Comparison of ENCODE assay signal across 30 mouse cellular contexts in the genomic region with DNA sequence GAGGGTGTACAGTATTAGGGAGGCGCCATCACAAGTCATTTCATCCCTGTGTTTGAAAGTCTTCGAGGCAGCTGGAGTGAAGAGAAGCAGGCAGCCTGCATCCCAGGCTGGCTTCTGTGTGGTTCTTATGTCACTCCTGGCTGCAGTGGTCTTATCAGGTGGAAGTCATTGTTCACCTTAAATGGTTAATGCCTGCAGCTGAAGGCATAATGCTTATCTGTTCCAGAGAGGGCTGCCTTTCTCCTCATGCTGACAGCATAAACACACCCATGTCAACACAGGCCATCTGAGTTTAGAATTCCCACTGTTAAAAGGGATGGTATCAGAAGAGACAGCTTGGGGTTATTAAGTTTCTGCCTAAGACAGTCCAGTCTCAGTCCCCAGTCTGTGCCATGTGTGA. TPM values are rescaled to one million over a fixed set of nuclear protein-coding genes. Genes with fewer than 3 reads are reported as not detected.
DNase-seq lines count a peak whose midpoint lies in the region; ATAC-seq and TF ChIP-seq lines count a peak whose summit lies in the region.
"Had no signal": no experiment of that assay in that cellular context is flagged by ENCODE, and none has a peak within 500 bp of the region (broad histone marks: within the 10 kb centered on the region; RNA-seq: fewer than 3 reads in every experiment).

No protein-coding gene starts in this region.

- 35% methylated on average over 2 of the region's 2 CpGs for WGBS in heart, embryonic 11.5 days (ENCODE audit: insufficient replicate concordance)
- 59% methylated on average over 2 of the region's 2 CpGs for WGBS in heart, adult 2 months
- WGBS in hindbrain, postnatal 0 days: 96% methylated on average over 2 of the region's 2 CpGs
- 91% methylated on average over 2 of the region's 2 CpGs for WGBS in hindbrain, embryonic 14.5 days
- 55% methylated on average over 2 of the region's 2 CpGs for WGBS in liver, embryonic 12.5 days (ENCODE audit: insufficient replicate concordance)

- no peak for TF ChIP-seq EP300 in heart, adult 2 months (IDR thresholded peaks at IDR 0.05; ENCODE audit: insufficient read depth, low read depth, low read length)

- no peaks in the 10 kb centered on the region for H3K36me3 ChIP-seq in heart, embryonic 11.5 days (ENCODE audit: control insufficient read depth, insufficient read depth, low read length)
- no peaks in the 10 kb centered on the region for H3K36me3 ChIP-seq in heart, adult 2 months (ENCODE audit: control insufficient read depth, insufficient read depth, low read length)
- no peaks in the 10 kb centered on the region for H3K36me3 ChIP-seq in hindbrain, postnatal 0 days (ENCODE audit: insufficient read depth, low read length)
- H3K36me3 ChIP-seq in hindbrain, embryonic 14.5 days (replicated peaks; ENCODE audit: control insufficient read depth, insufficient read depth): no peaks in the 10 kb centered on the region
- no peaks in the 10 kb centered on the region for H3K36me3 ChIP-seq in liver, embryonic 12.5 days
- H3K36me3 ChIP-seq: embryonic facial prominence, embryonic 15.5 days; hindbrain, embryonic 13.5 days; limb, embryonic 15.5 days had no signal

- no peak for TF ChIP-seq POLR2A in heart, adult 2 months (IDR thresholded peaks at IDR 0.05; ENCODE audit: insufficient read depth, low read depth, low read length)

- TF ChIP-seq CTCF in heart, adult 2 months (IDR thresholded peaks at IDR 0.05): no peak
- no peak for TF ChIP-seq CTCF in hindbrain, postnatal 0 days (IDR thresholded peaks at IDR 0.05; ENCODE audit: low read depth)

- no peaks in the 10 kb centered on the region for H3K79me2 ChIP-seq in heart, adult 2 months (replicated peaks; ENCODE audit: control insufficient read depth, insufficient read depth, low read length)

- H3K9me3 ChIP-seq in heart, embryonic 11.5 days (replicated peaks; ENCODE audit: control insufficient read depth, low read length): no peaks in the 10 kb centered on the region
- H3K9me3 ChIP-seq in hindbrain, postnatal 0 days (ENCODE audit: low read length): no peaks in the 10 kb centered on the region
- H3K9me3 ChIP-seq in hindbrain, embryonic 14.5 days (ENCODE audit: control insufficient read depth, low read length): no peaks in the 10 kb centered on the region
- no peaks in the 10 kb centered on the region for H3K9me3 ChIP-seq in liver, embryonic 12.5 days (replicated peaks)
- H3K9me3 ChIP-seq: embryonic facial prominence, embryonic 15.5 days; hindbrain, embryonic 13.5 days; limb, embryonic 15.5 days had no signal

- peak overlapping the region; percentile 58 for H3K27ac ChIP-seq in heart, embryonic 11.5 days (ENCODE audit: low read depth, low read length)
- H3K27ac ChIP-seq in heart, adult 2 months: no peak overlapping the region
- H3K27ac ChIP-seq in hindbrain, postnatal 0 days: no peak overlapping the region
- H3K27ac ChIP-seq in hindbrain, embryonic 14.5 days: no peak overlapping the region
- no peak overlapping the region for H3K27ac ChIP-seq in liver, embryonic 12.5 days
- H3K27ac ChIP-seq: embryonic facial prominence, embryonic 15.5 days; hindbrain, embryonic 13.5 days; kidney, postnatal 0 days; left cerebral cortex, adult 2 months; limb, embryonic 15.5 days; macrophage; stomach, postnatal 0 days had no signal

- no peak overlapping the region; the same call in 1 of the 2 replicates for H3K9ac ChIP-seq in heart, embryonic 11.5 days (ENCODE audit: low read depth, low read length)
- no peak overlapping the region for H3K9ac ChIP-seq in heart, adult 2 months (ENCODE audit: low read depth, low read length)
- no peak overlapping the region for H3K9ac ChIP-seq in hindbrain, postnatal 0 days (replicated peaks; ENCODE audit: low read length)
- H3K9ac ChIP-seq in hindbrain, embryonic 14.5 days: no peak overlapping the region
- H3K9ac ChIP-seq in liver, embryonic 12.5 days: no peak overlapping the region
- H3K9ac ChIP-seq: embryonic facial prominence, embryonic 15.5 days; hindbrain, embryonic 13.5 days; limb, embryonic 15.5 days had no signal

- H3K4me2 ChIP-seq in heart, embryonic 11.5 days: no peak overlapping the region
- H3K4me2 ChIP-seq in hindbrain, postnatal 0 days (ENCODE audit: low read depth, low read length): no peak overlapping the region
- H3K4me2 ChIP-seq in hindbrain, embryonic 14.5 days (replicated peaks): no peak overlapping the region
- H3K4me2 ChIP-seq in liver, embryonic 12.5 days: no peak overlapping the region
- H3K4me2 ChIP-seq: embryonic facial prominence, embryonic 15.5 days; hindbrain, embryonic 13.5 days; limb, embryonic 15.5 days; midbrain, embryonic 11.5 days had no signal

- peaks cover 23% of the 10 kb centered on the region for H3K4me1 ChIP-seq in heart, embryonic 11.5 days (ENCODE audit: control insufficient read depth, insufficient read depth, low read length)
- H3K4me1 ChIP-seq in heart, adult 2 months (ENCODE audit: control insufficient read depth, insufficient read depth, low read length): no peaks in the 10 kb centered on the region
- H3K4me1 ChIP-seq in hindbrain, postnatal 0 days (ENCODE audit: insufficient read depth, low read length): no peaks in the 10 kb centered on the region
- no peaks in the 10 kb centered on the region for H3K4me1 ChIP-seq in hindbrain, embryonic 14.5 days (replicated peaks; ENCODE audit: control insufficient read depth, insufficient read depth, low read length)
- peaks cover 14% of the 10 kb centered on the region for H3K4me1 ChIP-seq in liver, embryonic 12.5 days
- H3K4me1 ChIP-seq: embryonic facial prominence, embryonic 15.5 days; hindbrain, embryonic 13.5 days; limb, embryonic 15.5 days had no signal

- intact Hi-C loops in heart, adult 2 months (cut with DNase I): no loop called here

- no peak for DNase-seq in heart, adult 2 months
- no peak for DNase-seq in hindbrain, postnatal 0 days (ENCODE audit: low spot score)
- DNase-seq in hindbrain, embryonic 14.5 days (ENCODE audit: low spot score): no peak
- no peak for DNase-seq in gastrocnemius, postnatal 10 days
- no peak for DNase-seq in adrenal gland, postnatal 36 days
- DNase-seq: adrenal gland, adult 8-10 months; cerebellum, adult 9-10 months; gastrocnemius, postnatal 36 days; kidney, adult 2 months; thymus, adult 2 months; thymus, postnatal 4 days had no signal

- no peak overlapping the region for H3K4me3 ChIP-seq in heart, embryonic 11.5 days (ENCODE audit: low read depth, low read length)
- no peak overlapping the region for H3K4me3 ChIP-seq in heart, adult 2 months
- H3K4me3 ChIP-seq in hindbrain, postnatal 0 days (ENCODE audit: low read length): no peak overlapping the region
- no peak overlapping the region for H3K4me3 ChIP-seq in hindbrain, embryonic 14.5 days (replicated peaks; ENCODE audit: low read length)
- H3K4me3 ChIP-seq in liver, embryonic 12.5 days: no peak overlapping the region
- H3K4me3 ChIP-seq: embryonic facial prominence, embryonic 15.5 days; hindbrain, embryonic 13.5 days; left cerebral cortex, adult 2 months; limb, embryonic 15.5 days had no signal

- H3K27me3 ChIP-seq in heart, embryonic 11.5 days (ENCODE audit: control insufficient read depth, insufficient read depth, low read length): no peaks in the 10 kb centered on the region
- no peaks in the 10 kb centered on the region for H3K27me3 ChIP-seq in heart, adult 2 months (ENCODE audit: control insufficient read depth, insufficient read depth, low read length)
- H3K27me3 ChIP-seq in hindbrain, postnatal 0 days (ENCODE audit: insufficient read depth, low read length): no peaks in the 10 kb centered on the region
- no peaks in the 10 kb centered on the region for H3K27me3 ChIP-seq in hindbrain, embryonic 14.5 days (ENCODE audit: control insufficient read depth, insufficient read depth, low read length)
- no peaks in the 10 kb centered on the region for H3K27me3 ChIP-seq in liver, embryonic 12.5 days (replicated peaks)
- H3K27me3 ChIP-seq: embryonic facial prominence, embryonic 15.5 days; hindbrain, embryonic 13.5 days; limb, embryonic 15.5 days; Patski had no signal

- ATAC-seq in heart, embryonic 11.5 days (replicated peaks; ENCODE audit: insufficient number of reproducible peaks, low FRiP score, low TSS enrichment): peak; percentile 56
- 0 out of 2 replicates have a peak, but pooled peaks have one; percentile 15 for ATAC-seq in hindbrain, postnatal 0 days
- no peak for ATAC-seq in hindbrain, embryonic 14.5 days (ENCODE audit: low FRiP score)
- peak; percentile 85 for ATAC-seq in liver, embryonic 12.5 days
- peak; percentile 84 for ATAC-seq in megakaryocyte progenitor cell, adult 5-6 weeks (replicated peaks; ENCODE audit: poor library complexity)
- ATAC-seq: CD4-positive, CD25-positive, alpha-beta regulatory T cell, adult 4 months; lung, postnatal 0 days; Patski had no signal

RNA-seq across cellular contexts. Expression of a gene that starts 14.2 kb away (rescaled TPM):
- not detected in 2 replicates for polyA plus RNA-seq in heart, embryonic 11.5 days (2014; fragmentation: Nextera tagmentation; extraction: Ambion mirVana)
- not detected for total RNA-seq in heart, adult 2 months (2021)
- not detected in 2 replicates for polyA plus RNA-seq in heart, adult 2 months (2012; rRNA removed)
- not detected in 2 replicates for total RNA-seq in hindbrain, postnatal 0 days (2014; rRNA removed)
- polyA plus RNA-seq in hindbrain, postnatal 0 days (2015; fragmentation: Nextera tagmentation; extraction: Ambion mirVana): not detected in 2 replicates
- not detected in 2 replicates for polyA plus RNA-seq in hindbrain, embryonic 14.5 days (2014; fragmentation: Nextera tagmentation; extraction: Ambion mirVana)
- polyA plus RNA-seq in liver, embryonic 12.5 days (2016; fragmentation: Nextera tagmentation; extraction: Ambion mirVana): 0.23 and 0.24 TPM in 2 replicates
- not detected in 2 replicates for total RNA-seq in megakaryocyte progenitor cell, adult 5-6 weeks (2015)
- 0.14 TPM in 1 of 2 replicates, not detected in the other for total RNA-seq in megakaryocyte progenitor cell, adult 5-6 weeks (2017)
- total RNA-seq in gastrocnemius, postnatal 10 days (2021): not detected
- total RNA-seq in adrenal gland, postnatal 36 days (2021): not detected
- total RNA-seq: adrenal gland, adult 8-10 months; gastrocnemius, postnatal 36 days; layer of hippocampus, postnatal 10 days; left cerebral cortex, adult 2 months; left cerebral cortex, postnatal 36 days; neutrophil, adult 5-6 weeks had no signal
- polyA plus RNA-seq: CD4-positive, CD25-positive, alpha-beta regulatory T cell, adult 4 months; heart, postnatal 0 days; hindbrain, embryonic 13.5 days; intestine, embryonic 14.5 days; kidney, adult 2 months; kidney, postnatal 0 days; macrophage; midbrain, embryonic 11.5 days; stomach, postnatal 0 days; thymus, adult 2 months had no signal

RNA-seq across cellular contexts. Expression of a gene that starts 31.0 kb away (rescaled TPM):
- not detected in 2 replicates for polyA plus RNA-seq in heart, embryonic 11.5 days (2014; fragmentation: Nextera tagmentation; extraction: Ambion mirVana)
- not detected for total RNA-seq in heart, adult 2 months (2021)
- polyA plus RNA-seq in heart, adult 2 months (2012; rRNA removed): 0.50 TPM in 1 of 2 replicates, not detected in the other
- total RNA-seq in hindbrain, postnatal 0 days (2014; rRNA removed): 0.16 TPM in 1 of 2 replicates, not detected in the other
- polyA plus RNA-seq in hindbrain, postnatal 0 days (2015; fragmentation: Nextera tagmentation; extraction: Ambion mirVana): 0.14 and 0.20 TPM in 2 replicates
- not detected in 2 replicates for polyA plus RNA-seq in hindbrain, embryonic 14.5 days (2014; fragmentation: Nextera tagmentation; extraction: Ambion mirVana)
- 0.69 and 0.87 TPM in 2 replicates for polyA plus RNA-seq in liver, embryonic 12.5 days (2016; fragmentation: Nextera tagmentation; extraction: Ambion mirVana)
- not detected in 2 replicates for total RNA-seq in megakaryocyte progenitor cell, adult 5-6 weeks (2015)
- not detected in 2 replicates for total RNA-seq in megakaryocyte progenitor cell, adult 5-6 weeks (2017)
- under 1 TPM in 1 of 2 experiments, not detected in 1; 0.32 TPM for total RNA-seq in gastrocnemius, postnatal 10 days (2021)
- total RNA-seq in adrenal gland, postnatal 36 days (2021): under 1 TPM in 1 of 2 experiments, not detected in 1; 0.43 TPM
- total RNA-seq: neutrophil, adult 5-6 weeks had no signal
- polyA plus RNA-seq: CD4-positive, CD25-positive, alpha-beta regulatory T cell, adult 4 months; hindbrain, embryonic 13.5 days; intestine, embryonic 14.5 days; kidney, adult 2 months; macrophage had no signal

RNA-seq across cellular contexts. Expression of a gene that starts 49.9 kb away (rescaled TPM):
- polyA plus RNA-seq in heart, embryonic 11.5 days (2014; fragmentation: Nextera tagmentation; extraction: Ambion mirVana): not detected in 2 replicates
- not detected for total RNA-seq in heart, adult 2 months (2021)
- 0.09 and 0.16 TPM in 2 replicates for polyA plus RNA-seq in heart, adult 2 months (2012; rRNA removed)
- not detected in 2 replicates for total RNA-seq in hindbrain, postnatal 0 days (2014; rRNA removed)
- polyA plus RNA-seq in hindbrain, postnatal 0 days (2015; fragmentation: Nextera tagmentation; extraction: Ambion mirVana): not detected in 2 replicates
- not detected in 2 replicates for polyA plus RNA-seq in hindbrain, embryonic 14.5 days (2014; fragmentation: Nextera tagmentation; extraction: Ambion mirVana)
- not detected in 2 replicates for polyA plus RNA-seq in liver, embryonic 12.5 days (2016; fragmentation: Nextera tagmentation; extraction: Ambion mirVana)
- total RNA-seq in megakaryocyte progenitor cell, adult 5-6 weeks (2015): not detected in 2 replicates
- total RNA-seq in megakaryocyte progenitor cell, adult 5-6 weeks (2017): 0.34 TPM in 1 of 2 replicates, not detected in the other
- total RNA-seq in gastrocnemius, postnatal 10 days (2021): under 1 TPM in 1 of 2 experiments, not detected in 1; 0.16 TPM
- total RNA-seq in adrenal gland, postnatal 36 days (2021): not detected
- total RNA-seq: adrenal gland, adult 8-10 months; gastrocnemius, postnatal 36 days; layer of hippocampus, postnatal 10 days; left cerebral cortex, adult 2 months; left cerebral cortex, postnatal 36 days had no signal
- polyA plus RNA-seq: CD4-positive, CD25-positive, alpha-beta regulatory T cell, adult 4 months; heart, postnatal 0 days; hindbrain, embryonic 13.5 days; intestine, embryonic 14.5 days; kidney, adult 2 months; kidney, postnatal 0 days; limb, embryonic 15.5 days; lung, postnatal 0 days; macrophage; midbrain, embryonic 11.5 days; stomach, postnatal 0 days had no signal
